Mouse (Mus musculus): ENCODE results near the gene Akap7.

DNA sequence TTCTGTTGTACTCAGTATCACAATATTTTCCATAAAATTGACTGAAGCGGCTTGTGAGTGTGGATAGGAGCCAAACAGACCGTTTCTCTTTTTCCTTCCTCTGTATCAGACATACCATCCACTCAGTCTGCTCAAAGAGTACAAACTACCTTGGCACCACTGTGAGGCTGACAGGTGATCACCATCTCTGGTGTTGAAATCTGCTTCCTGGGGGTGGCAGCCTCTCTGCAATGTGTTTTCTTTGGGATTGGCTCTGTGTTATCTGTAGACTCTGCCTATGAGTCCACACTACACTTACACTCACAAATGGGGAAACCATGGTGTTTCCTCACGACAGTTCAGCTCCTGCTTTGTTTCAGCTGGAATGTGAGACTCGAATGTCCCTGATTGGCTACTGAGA, 128.6 kb downstream of the Akap7 start:
- TF ChIP-seq CTCF (IDR thresholded peaks at IDR 0.05; ENCODE audit: insufficient read depth, low read length) (no peak), POLR2A (IDR thresholded peaks at IDR 0.05; ENCODE audit: borderline replicate concordance, extremely low read depth, low read depth, low read length) (no peak)

All from lung, adult 2 months (tissue).